Mouse (Mus musculus) forelimb bud, embryonic 11.5 days (tissue): Measurements from ENCODE around the gene Gtpbp1.

Experiments used
- DNase-seq: peaks from one replicate; pipeline ENCODE4 v3.0.0-alpha.2; 2012; ENCODE audit warnings: low read depth, low spot score

Gtpbp1 gene

GRCm38 (mm10) chr15:79723439-79723838 lies 32.8 kb downstream of the Gtpbp1 start:
- no peak for DNase-seq

GRCm38 (mm10) chr15:79725190-79725789 lies 34.6 kb downstream of the Gtpbp1 start:
- no peak for DNase-seq

- DNase-seq = no peak
These were observed 37.2 kb downstream of the Gtpbp1 start for GRCm38 (mm10) chr15:79727840-79728239.

GRCm38 (mm10) chr15:79728311-79728710 lies 37.7 kb downstream of the Gtpbp1 start:
- no peak for DNase-seq

- no peak for DNase-seq
These were observed 38.2 kb downstream of the Gtpbp1 start for GRCm38 (mm10) chr15:79728731-79729388.

GRCm38 (mm10) chr15:79731554-79731953 lies 40.9 kb downstream of the Gtpbp1 start:
- no peak for DNase-seq

GRCm38 (mm10) chr15:79733192-79733591 lies 42.5 kb downstream of the Gtpbp1 start:
- DNase-seq = no peak

- DNase-seq = no peak
These were observed 43.0 kb downstream of the Gtpbp1 start for GRCm38 (mm10) chr15:79733640-79734039.

- DNase-seq = no peak
These were observed 43.7 kb downstream of the Gtpbp1 start for GRCm38 (mm10) chr15:79734311-79734710.

GRCm38 (mm10) chr15:79740739-79741138 lies 50.1 kb downstream of the Gtpbp1 start:
- no peak for DNase-seq

GRCm38 (mm10) chr15:79741173-79741858 lies 50.7 kb downstream of the Gtpbp1 start:
- no peak for DNase-seq

- peak; percentile 81 for DNase-seq
These were observed 51.5 kb downstream of the Gtpbp1 start, which contains the start of gene Sun2 for GRCm38 (mm10) chr15:79741921-79742705. Sun2 (minus strand) TSS chr15:79742536.

- no peak for DNase-seq
These were observed 52.0 kb downstream of the Gtpbp1 start for GRCm38 (mm10) chr15:79742706-79743023.

- no peak for DNase-seq
These were observed 53.4 kb downstream of the Gtpbp1 start for GRCm38 (mm10) chr15:79744001-79744400.

- DNase-seq = no peak
These were observed 54.1 kb downstream of the Gtpbp1 start for GRCm38 (mm10) chr15:79744742-79745141.

GRCm38 (mm10) chr15:79745312-79745711 lies 54.7 kb downstream of the Gtpbp1 start:
- DNase-seq = no peak

- DNase-seq = no peak
These were observed 55.2 kb downstream of the Gtpbp1 start for GRCm38 (mm10) chr15:79745883-79746282.

- peak; percentile 63 for DNase-seq
These were observed 57.4 kb downstream of the Gtpbp1 start for GRCm38 (mm10) chr15:79747998-79748397.

GRCm38 (mm10) chr15:79749162-79749561 lies 58.5 kb downstream of the Gtpbp1 start:
- no peak for DNase-seq

- DNase-seq = no peak
These were observed 59.6 kb downstream of the Gtpbp1 start for GRCm38 (mm10) chr15:79750266-79750665.

GRCm38 (mm10) chr15:79751772-79752171 lies 61.1 kb downstream of the Gtpbp1 start:
- no peak for DNase-seq

GRCm38 (mm10) chr15:79752742-79753419 lies 62.2 kb downstream of the Gtpbp1 start:
- peak; percentile 59 for DNase-seq
